10 mouse cellular contexts compared by ENCODE assay signal in genomic region chr11:116954231-116955118, GRCm38 (mm10). TPM values are rescaled to one million over a fixed set of nuclear protein-coding genes. Genes with fewer than 3 reads are reported as not detected.
A peak's percentile ranks its signal among the peaks of the same experiment; 100 is the strongest.
DNase-seq lines count a peak whose midpoint lies in the region; ATAC-seq and TF ChIP-seq lines count a peak whose summit lies in the region.
"Had no signal": no experiment of that assay in that cellular context is flagged by ENCODE, and none has a peak within 500 bp of the region (broad histone marks: within the 10 kb centered on the region; RNA-seq: fewer than 3 reads in every experiment).

No protein-coding gene starts in this region.

- no peaks in the 10 kb centered on the region for H3K4me1 ChIP-seq in liver, embryonic 12.5 days
- H3K4me1 ChIP-seq in kidney, adult 2 months (ENCODE audit: control insufficient read depth, insufficient read depth, low read length), result no peaks in the 10 kb centered on the region

- peak; percentile 64; the same call in 1 of the 2 replicates for ATAC-seq in frontal cortex, adult (ENCODE audit: low TSS enrichment)
- ATAC-seq in liver, embryonic 12.5 days, result no peak
- ATAC-seq in CD4-positive, CD25-positive, alpha-beta regulatory T cell, adult 4 months, result no peak

- H3K27ac ChIP-seq in liver, embryonic 12.5 days, result no peak overlapping the region
- H3K27ac ChIP-seq in kidney, adult 2 months (ENCODE audit: insufficient read depth, low read depth, low read length), result no peak overlapping the region

- H3K4me2 ChIP-seq in liver, embryonic 12.5 days, result no peak overlapping the region

- 69% methylated on average over 23 of the region's 23 CpGs for WGBS in liver, embryonic 12.5 days (ENCODE audit: insufficient replicate concordance)
- 53% methylated on average over 23 of the region's 23 CpGs for WGBS in kidney, adult 2 months

- no peaks in the 10 kb centered on the region for H3K9me3 ChIP-seq in liver, embryonic 12.5 days (replicated peaks)

- TF ChIP-seq POLR2A in kidney, adult 2 months (IDR thresholded peaks at IDR 0.05; ENCODE audit: low read depth, low read length), result no peak

- no peak overlapping the region for H3K4me3 ChIP-seq in liver, embryonic 12.5 days
- no peak overlapping the region for H3K4me3 ChIP-seq in kidney, adult 2 months (ENCODE audit: insufficient read depth, low read depth, low read length)

- no peak for DNase-seq in frontal cortex, postnatal 25 days (ENCODE audit: low spot score in 2 of 2)
- DNase-seq in ZHBTc4 (ENCODE audit: low read depth, low spot score), result peak; percentile 42
- DNase-seq in heart, postnatal 10 days, result peak; percentile 31
- peak; percentile 45 to 74 for DNase-seq in left cerebral cortex, postnatal 14 days (ENCODE audit: low spot score in 2 of 2)
- no peak for DNase-seq in kidney, adult 2 months
- DNase-seq: adrenal gland, postnatal 10 days; spleen, adult 18-20 months had no signal

- TF ChIP-seq CTCF in kidney, adult 2 months (conservative IDR thresholded peaks at IDR 0.05; ENCODE audit: insufficient read depth, insufficient read length, low read depth, low read length), result no peak

- no peaks in the 10 kb centered on the region for H3K36me3 ChIP-seq in liver, embryonic 12.5 days
- no peaks in the 10 kb centered on the region for H3K36me3 ChIP-seq in kidney, adult 2 months (ENCODE audit: control insufficient read depth, insufficient read depth, low read length)

- no peak overlapping the region for H3K9ac ChIP-seq in liver, embryonic 12.5 days

- intact Hi-C loops in heart, postnatal 10 days (cut with DNase I), result no loop called here
- intact Hi-C loops in left cerebral cortex, postnatal 14 days (cut with DNase I), result no loop called here

- no peaks in the 10 kb centered on the region for H3K27me3 ChIP-seq in liver, embryonic 12.5 days (replicated peaks)
- H3K27me3 ChIP-seq in kidney, adult 2 months (replicated peaks; ENCODE audit: control insufficient read depth, insufficient read depth, low read length), result no peaks in the 10 kb centered on the region

RNA-seq across cellular contexts. Expression of gene Mgat5b, which starts 35.8 kb away (rescaled TPM):
- total RNA-seq in heart, postnatal 10 days (2021), result under 1 TPM; 0.40 to 0.57 TPM
- 10 to 100 TPM; 80.0 to 86.1 TPM for total RNA-seq in left cerebral cortex, postnatal 14 days (2021)
- polyA plus RNA-seq in liver, embryonic 12.5 days (2016; fragmentation: Nextera tagmentation; extraction: Ambion mirVana), result not detected in 2 replicates
- not detected for polyA plus RNA-seq in CD4-positive, CD25-positive, alpha-beta regulatory T cell, adult 4 months (2017; shearing (Covaris generic))
- 0.94 and 1.4 TPM in 2 replicates for polyA plus RNA-seq in kidney, adult 2 months (2012; rRNA removed)

Comparison
In these comparisons a context has a peak if more than half of its experiments do, and no peak if none do; other contexts are left out.
1. DNase-seq: peak in ZHBTc4 (single experiment), heart, postnatal 10 days (2 of 2) and left cerebral cortex, postnatal 14 days (2 of 2); none in frontal cortex, postnatal 25 days (0 of 2) and kidney, adult 2 months (single experiment).